Mouse (Mus musculus) monocyte, adult 5-6 weeks (primary cell): ENCODE results near the gene Ormdl2. TPM values are rescaled to one million over a fixed set of nuclear protein-coding genes. Genes with fewer than 3 reads are reported as not detected.
"Not testable (repeated sequence)": the region's sequence is repeated elsewhere in the genome, so short reads cannot be mapped to it uniquely, and the experiment has no call there.

Experiments used
- ATAC-seq: fragments of 153-309, 156-312 bp; replicated peaks from 2 replicates; pipeline ENCODE4 v1.8.0; 2017; ENCODE audit warnings: mild to moderate bottlenecking; ENCODE audit not compliant: low TSS enrichment, insufficient number of reproducible peaks, severe bottlenecking, poor library complexity, low FRiP score
- total RNA-seq: library from RNA; stranded (forward); fragments of 200-1000, 200-491, 200-594 nt; gene quantifications from 3 replicates; pipeline ENCODE4 v1.2.3, GENCODE M21; 2017

Gene Ormdl2
- total RNA-seq: 72.1 to 86.7 TPM (median 76.6 TPM) in 3 replicates

- ATAC-seq: peak; percentile 99
Observed at GRCm38 (mm10) chr10:128821358-128822056, at the start of gene Ormdl2. Gene Ormdl2 (minus strand): TSS chr10:128821645.

DNA sequence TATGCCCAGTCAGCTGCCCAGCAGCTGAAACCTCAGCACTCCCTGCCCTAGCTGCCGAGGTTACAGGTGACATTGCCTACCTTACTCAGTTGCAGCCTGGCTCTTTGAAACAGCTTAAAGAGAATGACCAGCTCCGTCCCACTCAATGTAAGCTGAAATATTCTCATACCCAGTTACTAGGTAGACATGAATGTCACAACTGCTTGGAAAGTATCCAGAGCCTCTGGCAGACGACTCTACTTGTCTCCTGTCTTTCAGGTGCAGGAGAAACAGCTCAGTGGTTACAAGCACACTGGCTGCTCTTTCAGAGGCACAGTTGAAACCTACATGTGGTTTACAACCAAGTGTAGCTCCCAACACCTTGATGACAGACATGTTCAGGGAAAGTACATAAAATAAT, 48.9 kb upstream of the Ormdl2 start:
- ATAC-seq: no peak

DNA sequence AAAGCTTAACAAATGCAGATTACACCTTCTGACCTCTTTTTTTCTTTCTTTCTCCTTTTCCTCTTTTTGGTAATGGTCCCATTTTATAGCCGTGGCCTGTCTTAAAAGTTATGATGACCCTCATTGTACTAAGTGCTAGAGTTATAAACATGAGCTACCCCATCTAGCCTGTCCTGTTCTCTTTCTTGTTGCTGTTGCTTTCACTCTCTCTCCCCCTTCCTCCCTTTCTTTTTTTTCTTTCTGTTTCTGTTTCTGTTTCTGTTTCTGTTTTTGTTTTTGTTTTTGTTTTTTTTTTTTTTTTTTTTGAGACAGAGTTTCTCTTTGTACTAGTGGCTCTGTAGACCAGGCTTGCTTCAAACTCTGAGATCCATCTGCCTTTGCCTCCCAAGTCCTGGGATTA, 45.1 kb upstream of the Ormdl2 start:
- no peak for ATAC-seq

DNA sequence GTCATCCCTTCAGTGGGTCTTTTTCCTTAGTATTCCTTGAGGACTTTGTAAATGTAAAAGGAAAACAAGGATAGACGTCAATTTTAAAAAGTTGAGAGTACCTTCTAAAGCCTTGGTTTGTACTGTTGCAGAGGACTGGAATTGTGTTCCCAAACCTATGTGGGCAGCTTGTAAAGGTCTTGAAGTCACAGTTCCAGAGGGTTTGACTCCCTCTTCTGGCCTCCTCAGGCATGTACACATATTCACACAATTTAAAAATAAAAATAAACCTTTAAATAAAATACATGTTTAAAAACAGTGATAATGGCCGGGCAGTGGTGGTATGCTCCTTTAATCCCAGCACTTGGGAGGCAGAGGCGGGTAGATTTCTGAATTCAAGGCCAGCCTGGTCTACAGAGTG, 44.6 kb upstream of the Ormdl2 start:
- no peak for ATAC-seq

GRCm38 (mm10) chr10:128861176-128861575, 39.7 kb upstream of the Ormdl2 start:
- no peak for ATAC-seq

DNA sequence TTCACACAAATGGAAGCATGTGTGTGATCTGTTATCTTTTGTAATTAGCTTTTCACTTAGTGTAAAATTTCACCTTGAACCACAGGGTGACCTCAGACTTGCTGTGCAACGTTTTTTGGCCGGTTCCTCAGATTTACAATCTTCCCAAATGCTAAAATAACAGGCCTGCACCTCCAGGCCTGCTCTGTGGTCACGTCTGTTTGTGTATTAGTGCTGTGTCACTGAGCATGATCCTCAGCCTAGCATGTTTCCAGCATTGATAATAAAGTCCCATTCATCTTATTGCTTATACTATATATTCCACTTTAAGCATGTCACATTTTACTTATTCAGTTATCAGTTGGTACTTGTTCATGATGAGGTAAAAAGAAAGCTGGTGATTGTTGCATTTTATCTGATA, 28.9 kb upstream of the Ormdl2 start:
- ATAC-seq: no peak

DNA sequence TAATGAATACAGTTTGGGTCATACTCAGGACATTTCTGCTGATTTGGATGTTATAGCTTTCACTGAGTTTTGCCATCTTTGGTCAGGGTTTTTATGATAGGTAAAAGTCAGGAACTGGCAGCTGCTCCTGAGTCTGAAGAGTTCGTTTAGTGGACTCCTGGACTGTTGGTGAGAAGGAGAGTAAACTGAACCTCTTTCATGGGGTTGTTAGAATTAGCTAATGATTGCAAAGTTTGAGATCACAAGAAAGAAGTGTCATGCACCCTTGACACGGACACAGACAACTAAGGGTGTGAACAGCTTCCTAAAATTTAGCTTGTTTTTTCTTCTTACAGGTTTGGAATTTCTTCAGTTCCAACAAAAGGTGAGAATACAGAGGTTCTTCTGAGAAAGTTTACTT, 27.0 kb upstream of the Ormdl2 start:
- ATAC-seq: no peak

GRCm38 (mm10) chr10:128846664-128847063, 25.2 kb upstream of the Ormdl2 start:
- no peak for ATAC-seq

- no peak for ATAC-seq
Observed at GRCm38 (mm10) chr10:128845516-128845915, 24.1 kb upstream of the Ormdl2 start.

DNA sequence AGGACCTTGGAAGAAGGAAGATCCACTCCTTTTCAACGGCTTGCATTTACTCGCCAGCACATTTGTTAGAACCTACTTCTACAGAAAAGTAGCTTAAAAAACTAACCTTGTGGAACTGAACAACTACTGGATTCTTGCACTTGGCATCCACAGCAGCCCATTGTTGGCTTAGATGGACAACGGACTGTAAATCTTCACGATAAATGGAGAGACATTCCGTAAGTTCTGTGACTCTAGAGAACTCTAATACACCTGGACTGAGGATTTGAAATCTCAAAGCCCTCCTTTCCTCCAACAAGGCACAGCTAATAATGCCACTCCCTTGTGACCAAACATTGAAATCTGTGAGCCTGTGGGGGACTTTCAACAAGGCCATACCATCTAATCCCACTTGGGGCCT, 21.8 kb upstream of the Ormdl2 start:
- ATAC-seq: no peak

GRCm38 (mm10) chr10:128840612-128841011, 19.2 kb upstream of the Ormdl2 start:
- no peak for ATAC-seq

DNA sequence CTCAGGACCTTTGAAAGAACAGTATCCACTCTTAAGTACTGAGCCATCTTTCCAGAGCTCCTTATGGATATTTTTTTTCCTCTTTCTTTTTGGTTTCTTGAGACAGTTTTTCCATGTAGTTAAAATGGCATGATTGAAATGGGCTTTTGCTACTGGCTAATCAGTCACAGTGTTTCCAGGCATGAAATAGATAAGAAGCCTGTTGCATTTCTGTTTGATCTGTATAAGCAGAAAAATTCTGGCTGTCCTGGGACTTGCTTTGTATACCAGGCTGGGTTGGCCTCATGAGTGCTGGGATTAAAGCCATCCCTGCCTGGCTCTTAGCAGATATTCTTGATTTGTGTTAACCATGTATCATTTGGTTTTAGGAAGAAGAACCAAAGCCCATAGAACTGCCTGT, 18.0 kb upstream of the Ormdl2 start:
- ATAC-seq: no peak

DNA sequence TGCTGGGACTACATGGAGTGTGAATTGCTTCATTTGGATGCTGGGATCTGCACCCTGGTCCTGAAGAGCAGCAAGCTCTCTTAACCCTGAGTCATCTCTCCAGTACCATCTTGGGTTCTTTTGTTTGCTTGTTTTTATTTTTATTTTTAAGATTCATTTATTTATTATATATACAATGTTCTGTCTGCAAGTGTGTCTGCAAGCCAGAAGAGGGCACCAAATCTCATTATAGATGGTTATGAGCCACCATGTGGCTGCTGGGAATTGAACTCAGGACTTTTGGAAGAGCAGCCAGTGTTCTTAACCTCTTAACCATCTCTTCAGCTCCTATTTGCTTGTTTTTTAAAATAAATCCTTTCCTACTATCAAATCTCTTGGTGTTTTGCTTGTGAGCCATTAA, 16.0 kb upstream of the Ormdl2 start:
- no peak for ATAC-seq

DNA sequence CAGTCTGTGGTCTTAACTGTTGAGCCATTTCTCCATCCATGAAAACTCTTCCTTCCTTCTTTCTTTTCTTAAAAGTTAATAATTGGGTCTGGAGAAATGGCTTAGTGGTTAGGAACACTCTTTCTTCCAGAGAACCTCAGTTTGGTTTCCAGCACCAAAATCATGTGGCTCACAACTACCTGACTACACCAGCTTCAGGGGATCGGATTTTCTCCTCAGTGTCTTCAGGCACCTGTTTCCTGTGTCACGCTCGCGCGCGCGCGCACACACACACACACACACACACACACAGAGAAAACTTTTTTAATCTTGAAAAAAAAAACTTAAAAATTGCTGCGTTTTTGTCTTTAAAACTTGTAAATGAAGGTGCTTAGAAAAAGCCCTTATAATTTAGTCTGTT, 2.4 kb upstream of the Ormdl2 start:
- ATAC-seq: no peak

DNA sequence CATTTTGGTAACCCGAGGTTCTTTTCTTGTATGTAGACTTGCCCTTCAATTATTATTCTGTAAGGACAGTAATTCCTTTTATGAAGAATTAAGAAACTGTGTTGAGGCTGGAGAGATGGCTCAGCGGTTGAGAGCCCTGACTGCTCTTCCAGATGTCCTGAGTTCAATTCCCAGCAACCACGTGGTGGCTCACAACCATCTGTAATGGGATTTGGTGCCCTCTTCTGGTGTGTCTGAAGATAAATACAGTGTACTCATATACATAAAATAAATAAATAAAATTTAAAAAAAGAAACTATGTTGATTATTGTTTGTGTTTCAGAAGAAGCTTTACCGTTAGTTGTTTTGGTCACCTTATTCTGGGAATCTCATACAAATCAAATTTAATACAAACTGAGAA, 1.6 kb upstream of the Ormdl2 start:
- ATAC-seq: not testable (repeated sequence)

- no peak for ATAC-seq
Observed at GRCm38 (mm10) chr10:128822135-128822534, 690 bp upstream of the Ormdl2 start.

DNA sequence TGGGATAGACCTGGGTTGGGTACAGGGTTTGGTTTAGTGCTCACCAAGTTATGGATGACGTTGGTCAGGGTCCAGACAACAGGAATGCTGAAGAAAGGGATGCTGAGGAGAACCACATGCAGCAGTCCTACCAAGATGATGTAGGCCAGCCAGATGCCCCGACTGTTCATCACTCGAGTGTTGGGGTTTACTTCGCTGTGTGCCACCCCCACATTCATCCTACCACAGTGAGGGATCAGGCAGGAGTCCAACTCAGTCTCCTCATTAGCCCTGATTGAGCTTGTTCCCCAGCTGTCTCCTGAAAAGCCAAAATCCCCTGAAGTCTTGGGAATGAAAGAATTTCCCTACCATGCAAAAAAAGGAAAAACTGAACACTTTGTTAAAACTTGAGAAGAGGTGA, 1.2 kb downstream of the Ormdl2 start:
- no peak for ATAC-seq

DNA sequence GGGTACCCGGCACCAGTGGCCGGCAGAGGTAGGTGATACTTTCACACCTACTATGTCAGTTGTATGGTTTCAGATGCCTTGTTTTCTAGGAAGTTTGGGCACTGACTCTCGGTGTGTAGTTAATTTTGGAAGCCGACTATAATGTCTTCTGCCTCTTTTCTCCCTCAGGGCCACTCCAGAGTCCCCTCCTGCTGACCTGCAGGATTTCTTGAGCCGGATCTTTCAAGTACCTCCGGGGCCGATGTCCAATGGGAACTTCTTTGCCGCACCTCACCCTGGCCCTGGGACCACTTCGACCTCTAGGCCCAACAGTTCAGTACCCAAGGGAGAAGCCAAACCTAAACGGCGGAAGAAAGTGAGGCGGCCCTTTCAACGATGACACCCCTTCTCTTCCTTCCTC, 4.4 kb downstream of the Ormdl2 start, which contains the start of gene Sarnp:
TSS of gene Sarnp (plus strand) at position 301 of the 400 bp plus-strand sequence.
- ATAC-seq: no peak

DNA sequence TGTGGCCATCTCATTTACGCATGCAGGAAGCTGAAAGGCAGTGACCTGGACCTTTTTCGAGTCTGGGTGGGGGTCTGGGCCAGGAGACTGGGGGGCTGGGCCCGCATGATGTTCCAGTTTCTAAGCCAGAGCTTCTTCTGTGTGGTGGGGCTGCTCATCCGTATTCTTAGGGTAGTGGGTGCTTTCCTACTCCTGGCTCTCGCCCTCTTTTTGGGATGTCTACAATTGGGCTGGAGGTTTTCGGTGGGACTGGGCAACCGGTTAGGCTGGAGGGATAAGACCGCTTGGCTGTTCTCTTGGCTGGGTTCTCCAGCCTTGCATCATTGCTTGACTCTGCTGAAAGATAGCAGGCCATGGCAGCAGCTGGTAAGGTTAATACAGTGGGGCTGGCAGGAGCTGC, 14.4 kb downstream of the Ormdl2 start:
- ATAC-seq: no peak

GRCm38 (mm10) chr10:128806086-128806485, 15.4 kb downstream of the Ormdl2 start:
- no peak for ATAC-seq
